Mouse (Mus musculus) urinary bladder, adult 18-20 months (tissue): ENCODE data around the gene AC129217.1.

Experiments
- DNase-seq, 2 experiments: peaks; one replicate each; pipeline ENCODE4 v3.0.0; 2022; ENCODE audit warnings: low spot score in 2 of 2, mixed read lengths in 2 of 2

Gene AC129217.1

GRCm38 (mm10) chr19:8870838-8871237 is 41.3 kb downstream of the AC129217.1 start:
- DNase-seq: no peak

- DNase-seq: peak; percentile 98
Measured at GRCm38 (mm10) chr19:8871267-8872186, 42.0 kb downstream of the AC129217.1 start, which contains the start of gene Ubxn1. Gene Ubxn1, plus strand, starts transcription at chr19:8871496.

DNA sequence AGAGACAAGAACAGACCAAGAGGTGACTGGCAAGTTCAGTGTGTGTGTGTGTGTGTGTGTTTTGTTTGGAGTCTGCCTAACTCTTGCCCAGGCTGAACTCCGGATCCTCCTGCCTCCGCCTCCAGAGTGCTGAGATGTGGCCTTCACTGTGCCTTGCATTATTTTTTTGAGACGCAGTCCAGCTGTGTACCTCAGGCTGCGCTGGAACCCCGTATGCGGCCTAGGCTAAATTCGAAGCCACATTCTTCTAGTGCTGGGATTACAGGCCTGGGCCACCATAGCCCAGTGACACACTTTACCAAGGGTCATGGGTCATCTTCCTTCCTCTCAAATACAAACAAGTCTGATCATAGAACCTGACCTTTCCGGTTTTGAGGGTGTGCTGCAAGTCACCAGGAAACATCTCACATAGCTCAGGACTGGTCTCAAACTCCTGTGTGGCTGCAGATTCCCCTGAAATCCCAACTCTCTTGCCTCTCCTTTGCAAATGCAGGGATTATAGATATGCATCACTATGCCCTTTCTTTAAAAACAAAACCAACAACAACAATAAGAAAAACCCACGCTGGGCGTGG is 42.8 kb downstream of the AC129217.1 start:
- DNase-seq: no peak

- no peak for DNase-seq
Measured at GRCm38 (mm10) chr19:8875031-8875430, 45.5 kb downstream of the AC129217.1 start.

DNA sequence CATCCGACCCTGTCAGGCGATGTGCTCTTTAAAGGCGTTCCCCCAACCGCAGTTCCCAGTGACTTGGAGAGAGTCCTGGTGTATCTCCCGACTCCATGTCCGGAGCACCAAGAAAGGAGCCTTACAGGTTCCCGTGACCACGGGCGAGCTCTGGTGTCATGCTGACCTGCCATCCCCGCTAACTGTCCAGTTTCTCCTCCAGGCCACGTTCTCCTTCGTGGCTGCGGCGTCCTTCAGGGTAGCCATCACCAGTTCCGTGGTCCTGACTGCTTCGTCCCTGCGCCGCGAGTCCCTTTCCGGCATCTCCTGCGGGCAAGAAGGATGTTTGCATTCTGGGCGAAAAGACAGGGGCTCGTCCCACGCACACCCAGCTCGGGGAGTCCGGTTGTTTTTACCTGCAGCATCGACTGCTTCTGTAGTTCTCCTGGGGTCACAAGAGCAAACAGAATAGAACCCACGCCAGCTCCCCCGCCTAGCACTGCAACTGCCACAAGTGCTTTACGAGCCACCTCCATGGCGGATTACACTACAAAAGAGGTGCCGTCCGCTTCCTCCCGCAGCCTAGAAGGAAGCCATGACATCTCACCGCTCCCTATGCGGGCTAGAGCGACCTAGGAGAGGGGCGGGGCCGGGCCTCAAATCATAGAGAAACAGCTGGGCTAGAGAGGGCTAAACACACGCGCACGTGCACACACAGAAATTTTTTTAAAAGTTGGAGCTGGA is 50.9 kb downstream of the AC129217.1 start, which contains the start of gene Uqcc3:
TSS of gene Uqcc3 (minus strand) at position 613 of the 723 bp plus-strand sequence.
- DNase-seq: peak; percentile 78 to 86

DNA sequence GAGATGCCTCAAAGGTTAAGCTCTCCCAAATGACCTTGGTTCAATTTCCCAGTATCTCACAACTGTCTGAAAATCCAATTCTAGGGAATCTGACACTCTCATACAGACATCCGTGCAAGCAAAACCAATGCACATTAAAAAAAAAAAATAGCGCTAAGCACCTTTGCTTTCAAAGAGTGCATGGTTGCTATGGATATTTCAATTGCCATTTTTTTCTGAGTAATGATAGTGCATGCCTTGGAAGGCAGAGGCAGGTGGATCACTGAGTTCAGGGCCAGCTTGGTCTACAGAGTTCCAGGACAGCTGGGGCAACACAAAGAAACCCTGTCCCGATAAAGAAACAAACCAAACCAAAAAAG is 51.4 kb downstream of the AC129217.1 start:
- no peak for DNase-seq

DNA sequence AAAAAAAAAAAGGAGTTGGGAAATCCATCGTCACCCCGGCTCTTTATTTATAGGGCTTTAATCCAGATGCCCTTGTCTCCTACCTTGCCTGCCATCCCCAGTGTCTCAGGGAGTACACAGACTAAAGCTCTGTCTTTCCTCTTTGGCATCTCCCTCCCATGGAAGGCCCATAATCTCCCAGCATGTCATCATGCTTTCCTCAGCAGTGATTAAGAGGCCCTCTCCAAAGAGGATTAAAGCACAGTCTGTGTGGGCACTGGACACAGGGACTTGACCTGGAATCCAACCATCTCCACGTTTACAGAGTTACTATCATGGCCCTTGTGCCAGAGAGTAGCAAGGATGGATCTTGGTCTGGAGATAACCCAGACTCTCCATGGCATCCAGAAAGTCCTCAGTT is 54.0 kb downstream of the AC129217.1 start, which contains the start of the genes Lbhd1 and Gm49403:
TSS of gene Lbhd1 (plus strand) at position 117 of the 400 bp plus-strand sequence.
TSS of gene Gm49403 (plus strand) at position 315 of the 400 bp plus-strand sequence.
- no peak for DNase-seq

DNA sequence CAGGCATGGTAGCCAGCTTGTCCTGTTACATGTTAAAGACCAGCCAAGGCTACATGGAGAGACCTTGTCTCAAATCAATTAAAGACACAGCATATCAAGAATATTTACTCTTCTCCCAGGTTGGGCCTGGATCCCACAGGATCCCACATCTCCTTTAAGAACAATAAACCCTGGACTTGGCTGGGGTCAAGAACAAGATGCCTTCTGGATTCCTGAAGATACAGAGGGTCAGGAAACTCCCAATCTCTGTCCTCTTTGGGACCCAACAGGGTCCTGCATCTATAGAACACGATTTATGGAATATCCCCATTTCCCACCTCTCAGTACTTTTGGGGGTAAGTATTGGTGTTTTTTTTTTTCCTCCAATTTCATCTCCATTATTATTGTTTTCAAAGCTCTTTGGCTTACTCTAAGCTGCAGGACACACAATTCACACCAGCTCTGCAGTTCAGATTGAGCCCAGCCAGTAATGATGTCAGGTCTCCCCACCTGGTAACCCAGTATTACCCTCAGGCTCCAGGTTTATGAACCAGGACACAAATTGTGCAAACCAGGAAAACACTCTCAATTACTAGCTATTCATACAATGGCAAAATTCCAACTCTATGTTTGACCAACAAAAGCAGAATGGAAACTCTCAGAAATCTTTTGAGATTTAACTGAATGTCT is 57.5 kb downstream of the AC129217.1 start:
- DNase-seq: no peak

GRCm38 (mm10) chr19:8887585-8888463 is 58.3 kb downstream of the AC129217.1 start:
- DNase-seq: no peak

- peak; percentile 80 to 92 for DNase-seq
Measured at GRCm38 (mm10) chr19:8888511-8889385, 59.2 kb downstream of the AC129217.1 start, which contains the start of the genes 1810009A15Rik and Gm49416. Gene 1810009A15Rik, plus strand, starts transcription at chr19:8888853. Gene Gm49416, plus strand, starts transcription at chr19:8888926.
